Mouse (Mus musculus): ENCODE measurements around the gene 3110082J24Rik.

DNA sequence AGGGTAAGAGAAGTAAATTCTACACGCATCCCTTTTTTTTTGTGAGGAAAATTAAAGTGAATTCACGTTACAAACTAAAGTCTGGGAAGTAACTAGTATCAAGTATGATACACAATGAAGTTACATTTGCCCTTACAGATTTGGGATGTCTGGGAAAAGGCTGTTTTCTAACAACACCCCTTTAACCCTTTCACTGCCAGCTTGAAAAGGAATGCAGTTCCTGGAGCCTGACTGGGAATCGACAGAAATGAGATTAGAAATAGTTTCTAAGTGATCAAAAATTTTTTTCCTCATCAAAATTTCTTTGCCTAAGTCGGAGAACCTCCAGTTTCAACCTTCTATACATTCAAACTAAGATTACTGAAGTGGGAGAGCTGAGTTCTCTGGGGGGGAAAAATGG is 48.1 kb upstream of the 3110082J24Rik start:
- no peak for TF ChIP-seq EP300 (IDR thresholded peaks at IDR 0.05; ENCODE audit: low read depth in 1 of 2, low read length in 2 of 2)
- no peak for TF ChIP-seq CTCF (IDR thresholded peaks at IDR 0.05 in 2 of 3, conservative IDR thresholded peaks at IDR 0.05 in 1 of 3; ENCODE audit: control insufficient read depth in 1 of 3, insufficient read depth in 1 of 3, low read depth in 2 of 3, low read length in 3 of 3, poor library complexity in 1 of 3, severe bottlenecking in 1 of 3)
- no peak for TF ChIP-seq SMC3 (IDR thresholded peaks at IDR 0.05; ENCODE audit: low read depth, low read length)
- TF ChIP-seq GATA1 (IDR thresholded peaks at IDR 0.05; ENCODE audit: low read depth, low read length), result no peak
- TF ChIP-seq ZC3H11A (IDR thresholded peaks at IDR 0.05; ENCODE audit: low read depth, low read length), result no peak
- TF ChIP-seq POLR2A (IDR thresholded peaks at IDR 0.05; ENCODE audit: control insufficient read depth in 1 of 2, insufficient read depth in 1 of 2, low read depth in 1 of 2, low read length in 2 of 2, poor library complexity in 1 of 2), result no peak
- TF ChIP-seq HCFC1 (IDR thresholded peaks at IDR 0.05; ENCODE audit: low read depth, low read length), result no peak
- no peak for TF ChIP-seq MAFK (IDR thresholded peaks at IDR 0.05; ENCODE audit: borderline replicate concordance, low read depth, low read length)
